Mouse (Mus musculus) yolk sac, embryonic 10.5 days (tissue): ENCODE measurements around the gene Tril.

Experiments used
- DNase-seq: peaks from one replicate; pipeline ENCODE4 v3.0.0-alpha.2; 2017; ENCODE audit warnings: low spot score

Gene Tril

GRCm38 (mm10) chr6:53806021-53806420 is 14.6 kb downstream of the Tril start:
- DNase-seq = no peak

DNA sequence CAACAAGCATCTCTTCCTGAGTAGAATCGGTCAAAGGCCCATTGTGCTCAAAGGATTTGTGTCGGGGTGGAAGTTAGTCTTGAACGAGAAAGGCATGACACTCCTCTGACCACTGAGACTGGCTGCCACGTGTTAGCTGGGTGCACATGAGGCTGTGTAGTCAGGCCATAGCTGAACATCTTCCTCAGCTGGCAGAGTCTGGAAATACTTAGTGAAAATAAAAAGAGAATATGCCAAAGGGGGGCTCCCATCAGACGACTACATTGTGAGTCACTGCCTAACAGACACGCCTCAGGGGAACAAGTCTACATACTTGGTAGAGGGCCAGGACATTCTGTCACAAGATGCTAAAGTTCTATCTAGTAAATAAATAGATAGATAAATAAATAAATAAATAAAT is 16.5 kb downstream of the Tril start:
- DNase-seq = no peak

DNA sequence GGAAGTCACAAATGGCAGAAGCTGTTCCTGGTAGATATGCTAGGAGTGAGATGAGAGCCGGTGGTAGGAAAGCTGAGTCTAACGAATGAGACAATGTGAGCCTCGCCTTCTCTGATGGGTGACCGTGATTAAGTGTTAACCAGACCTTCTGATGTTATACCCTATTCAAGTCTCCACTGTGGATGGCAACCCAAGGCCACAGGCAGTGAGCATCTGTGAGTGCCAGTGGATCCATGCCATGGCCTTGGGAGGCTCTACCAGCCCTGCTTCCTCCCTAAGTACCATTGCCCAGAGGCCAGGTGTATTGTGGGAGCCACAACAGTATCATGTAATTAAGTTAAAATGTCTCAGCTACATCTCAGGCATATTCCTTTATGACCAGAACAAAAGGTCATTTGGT is 17.1 kb downstream of the Tril start:
- DNase-seq = no peak

DNA sequence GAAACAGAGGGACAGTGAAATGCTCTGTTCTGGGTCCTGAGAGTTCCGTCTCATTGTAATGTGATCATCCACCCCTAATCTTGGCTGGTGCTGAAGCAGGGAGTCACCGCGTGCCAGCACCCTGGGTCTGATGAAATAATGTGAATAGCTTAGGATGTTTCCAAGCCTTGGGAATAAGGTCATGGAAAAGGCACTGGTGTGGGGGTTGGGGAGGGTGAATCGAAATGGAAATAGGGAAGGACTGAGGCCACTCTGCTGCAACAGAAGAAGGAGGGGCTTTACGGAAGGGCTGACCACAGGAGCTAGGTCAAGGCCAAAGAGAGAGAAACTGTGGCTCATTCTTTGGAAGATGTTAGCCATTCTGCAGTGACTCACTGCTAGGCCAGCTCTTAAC is 18.7 kb downstream of the Tril start:
- no peak for DNase-seq

DNA sequence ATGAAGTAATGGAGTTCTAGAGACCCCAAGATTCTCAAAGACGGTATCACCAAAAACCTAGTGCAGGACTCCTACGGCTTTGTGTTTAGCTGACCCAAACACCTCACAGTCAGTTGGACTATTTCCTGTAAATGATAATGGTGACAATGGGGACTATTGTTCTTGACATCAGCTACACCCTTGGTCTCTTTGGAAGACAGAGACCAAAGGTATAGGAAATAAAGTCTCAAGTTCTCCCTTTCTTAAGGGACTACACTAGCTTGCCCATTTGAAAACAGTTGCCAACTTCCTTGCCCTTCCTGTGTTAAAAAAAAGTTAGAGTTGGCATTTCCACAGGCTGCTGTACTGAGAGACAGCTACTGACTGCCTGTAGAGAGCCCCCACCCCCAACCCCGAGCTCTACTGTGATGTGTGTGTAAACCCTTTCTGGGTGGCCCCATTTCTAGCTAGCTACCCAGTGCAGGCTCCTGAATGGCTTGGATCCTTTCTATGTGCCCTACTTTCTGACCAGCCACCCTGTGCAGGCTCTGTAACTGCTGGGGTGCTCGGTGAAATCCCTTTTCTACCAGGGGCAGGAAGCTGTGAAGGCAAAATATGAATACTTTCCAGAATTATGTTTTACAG is 19.2 kb downstream of the Tril start:
- no peak for DNase-seq

DNA sequence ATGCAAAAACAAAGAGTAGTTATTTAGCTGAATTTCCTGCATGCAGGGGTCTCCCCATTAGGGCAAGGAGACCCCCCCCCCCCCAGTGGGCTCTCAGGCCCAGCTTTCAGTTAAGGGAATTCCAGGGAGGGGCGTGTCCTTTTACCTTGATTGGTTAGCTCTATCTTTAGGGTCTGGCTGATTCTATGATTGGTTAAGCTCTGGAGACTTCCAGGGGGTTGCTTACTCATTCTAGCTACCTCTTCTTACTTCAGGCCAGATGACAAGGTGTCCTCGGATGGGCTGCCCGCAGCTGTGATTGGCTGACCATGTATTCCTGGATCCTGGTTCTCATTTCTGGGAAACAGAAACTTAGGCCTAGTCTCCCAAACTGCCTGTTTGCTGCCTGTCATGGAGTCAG is 21.8 kb downstream of the Tril start:
- DNase-seq = no peak

DNA sequence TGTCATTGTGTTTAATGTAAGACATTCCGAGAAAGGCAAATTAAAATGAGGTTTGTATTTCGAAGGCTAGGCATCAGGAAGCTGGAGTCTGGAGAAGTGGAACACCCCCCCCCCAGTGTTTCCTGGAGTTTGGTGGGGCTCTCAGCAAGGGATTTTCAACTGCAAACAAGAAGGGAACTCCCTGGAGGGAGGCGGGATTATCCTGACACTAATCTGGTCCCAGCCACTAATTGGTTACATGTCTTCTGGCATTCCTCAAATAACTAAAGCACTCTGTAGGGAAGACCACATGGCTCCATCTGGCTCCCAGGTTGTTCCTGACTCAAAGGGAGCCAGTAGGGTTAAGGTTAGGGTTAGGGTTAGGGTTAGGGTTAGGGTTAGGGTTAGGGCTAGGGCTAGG is 23.8 kb downstream of the Tril start:
- no peak for DNase-seq

DNA sequence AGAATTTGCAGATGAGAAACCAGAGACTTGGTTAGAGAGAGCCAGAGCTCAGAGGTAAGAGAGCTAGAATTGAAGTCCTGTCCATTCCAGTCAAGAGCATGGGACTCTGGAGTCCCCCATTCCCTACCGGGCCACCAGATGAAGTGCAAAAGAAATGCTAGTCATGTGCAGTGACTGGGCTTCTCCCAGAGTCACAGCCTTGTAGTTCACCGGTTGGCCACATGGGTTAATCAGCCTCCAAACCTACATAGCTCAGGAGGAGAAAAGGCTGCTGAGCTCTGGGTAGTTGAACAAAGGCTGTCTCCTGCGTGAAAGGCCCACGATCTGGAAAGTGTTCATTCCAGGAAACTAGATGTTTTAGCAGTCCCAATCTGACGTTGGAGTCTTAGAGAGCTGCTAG is 24.8 kb downstream of the Tril start:
- DNase-seq = no peak

- no peak for DNase-seq
Measured at GRCm38 (mm10) chr6:53795078-53795477, 25.6 kb downstream of the Tril start.

DNA sequence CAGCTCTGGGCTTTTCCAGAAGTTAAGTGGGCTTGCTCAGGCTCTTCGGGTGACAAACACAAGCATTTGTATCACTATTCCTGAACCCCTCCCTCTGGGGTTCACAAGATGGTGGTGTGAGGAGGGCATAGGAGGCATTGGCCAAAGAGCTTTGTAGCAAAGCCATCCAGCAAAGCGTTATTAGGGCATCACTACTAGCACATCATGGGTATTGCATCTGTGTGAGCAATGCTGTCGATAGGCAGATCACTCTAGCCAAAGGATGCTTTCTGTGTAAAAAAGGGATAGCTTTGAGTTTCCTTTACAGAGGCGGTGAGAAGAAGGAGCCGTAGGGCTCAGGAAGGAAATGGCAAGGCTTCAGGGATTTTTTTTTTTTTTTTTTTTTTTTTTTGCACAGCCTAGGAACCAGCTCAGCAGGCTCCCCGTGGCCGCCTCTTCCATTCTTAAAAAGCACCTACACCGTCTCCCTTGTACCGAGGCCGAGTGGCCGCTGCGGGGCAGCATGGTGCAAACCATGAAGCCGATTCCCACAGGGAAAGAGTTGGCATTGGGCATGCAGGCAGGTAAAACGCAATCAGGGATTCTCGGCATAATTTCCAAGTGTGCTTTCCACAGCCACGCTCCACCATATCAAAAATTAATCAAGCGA is 26.2 kb downstream of the Tril start:
- DNase-seq = peak; percentile 44

GRCm38 (mm10) chr6:53782880-53783539 is 37.6 kb downstream of the Tril start:
- peak; percentile 40 for DNase-seq

DNA sequence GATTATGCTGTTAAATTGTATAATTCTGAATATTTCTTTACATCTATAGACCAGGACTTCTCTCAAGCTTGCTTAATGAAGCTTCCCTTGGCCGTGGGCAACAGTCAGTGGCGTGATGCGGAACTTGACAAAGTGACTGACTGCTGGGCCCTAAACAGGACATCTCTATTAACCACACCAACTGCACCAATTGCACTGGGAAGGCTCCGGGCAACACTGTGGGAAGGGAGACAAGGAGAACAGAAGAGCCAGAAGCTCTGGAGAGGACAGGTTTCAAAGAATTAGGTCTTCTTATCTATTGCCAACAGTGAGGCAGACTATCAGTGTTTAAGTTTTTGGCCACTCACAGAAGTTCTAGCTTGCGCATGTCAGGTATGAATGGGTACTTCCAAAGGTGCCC is 38.4 kb downstream of the Tril start:
- no peak for DNase-seq

- no peak for DNase-seq
Measured at GRCm38 (mm10) chr6:53781171-53781570, 39.5 kb downstream of the Tril start.

- DNase-seq = no peak
Measured at GRCm38 (mm10) chr6:53780008-53780407, 40.6 kb downstream of the Tril start.

GRCm38 (mm10) chr6:53779526-53779925 is 41.1 kb downstream of the Tril start:
- DNase-seq = no peak

- no peak for DNase-seq
Measured at GRCm38 (mm10) chr6:53778424-53778955, 42.1 kb downstream of the Tril start.

- DNase-seq = no peak
Measured at GRCm38 (mm10) chr6:53768275-53768674, 52.4 kb downstream of the Tril start.

DNA sequence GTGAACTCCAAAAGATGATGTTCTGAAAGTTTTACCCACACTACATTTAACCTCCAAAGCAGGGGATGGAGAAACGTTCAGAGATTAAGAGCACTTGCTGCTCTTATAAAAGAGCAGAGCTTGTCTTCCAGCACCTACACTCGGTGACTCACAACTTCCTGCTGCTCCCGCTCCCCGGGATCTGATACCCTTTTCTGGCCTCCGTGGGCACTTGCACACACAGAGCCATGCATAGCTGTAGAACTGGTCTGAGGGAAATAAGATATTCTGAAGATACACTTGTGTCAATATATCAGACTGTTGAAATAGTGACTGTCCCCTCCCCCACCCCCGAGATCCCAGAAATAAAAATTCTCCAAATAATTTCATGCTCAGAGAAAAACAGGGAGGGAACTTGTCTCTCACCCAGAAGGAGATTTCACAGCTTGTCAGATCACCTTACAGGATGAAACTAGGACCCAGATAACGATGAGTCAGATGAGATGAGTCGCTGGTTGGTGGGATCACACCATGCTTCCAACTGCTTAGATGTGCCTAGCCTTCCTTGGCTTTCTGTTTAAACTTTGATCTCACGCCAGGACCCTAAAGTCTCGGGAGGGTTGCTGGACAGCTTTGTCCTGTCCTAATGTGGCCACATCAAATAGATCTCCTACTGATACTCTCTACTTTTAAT is 54.3 kb downstream of the Tril start:
- DNase-seq = no peak

GRCm38 (mm10) chr6:53765731-53766130 is 54.9 kb downstream of the Tril start:
- DNase-seq = no peak
